Mouse (Mus musculus) stomach, embryonic 16.5 days (tissue): ENCODE measurements at regions not wholly inside any gene's neighbourhood (a gene's known extent, or its start where the extent isn't known, plus 50 kb on each side); places are given as distances from the start of the nearest gene placed in this dataset.

Experiments
- ATAC-seq: fragments of 200-750 bp; cut with Nextera tagmentation; 2 replicates; pipeline ENCODE4 v1.8.0; 2017; ENCODE audit warnings: moderate number of reproducible peaks, moderate TSS enrichment; ENCODE audit not compliant: insufficient read depth, low FRiP score
- H3K27ac ChIP-seq: fragments of 300-500 bp; sonication (generic); 2 replicates; pipeline ENCODE4 v1.5.1; 2014; ENCODE audit warnings: low read length
- H3K27me3 ChIP-seq: fragments of 300-500 bp; sonication (generic); 2 replicates; pipeline ENCODE4 v1.6.1; 2014; ENCODE audit warnings: low read length, control low read depth, mixed read lengths; ENCODE audit not compliant: control insufficient read depth, insufficient read depth
- H3K36me3 ChIP-seq: fragments of 300-500 bp; sonication (generic); 2 replicates; pipeline ENCODE4 v1.6.1; 2014; ENCODE audit warnings: low read length; ENCODE audit not compliant: control insufficient read depth, insufficient read depth
- H3K4me1 ChIP-seq: fragments of 300-500 bp; sonication (generic); 2 replicates; pipeline ENCODE4 v1.6.1; 2014; ENCODE audit warnings: low read length, control low read depth, mixed read lengths; ENCODE audit not compliant: control insufficient read depth, insufficient read depth
- H3K4me2 ChIP-seq: fragments of 300-500 bp; sonication (generic); 2 replicates; pipeline ENCODE4 v1.6.1; 2014; ENCODE audit warnings: low read depth, low read length, mixed read lengths
- H3K4me3 ChIP-seq: fragments of 300-500 bp; sonication (generic); replicated peaks from 2 replicates; pipeline ENCODE4 v1.5.1; 2014; ENCODE audit warnings: mild to moderate bottlenecking, low read length
- H3K9ac ChIP-seq: fragments of 300-500 bp; sonication (generic); 2 replicates; pipeline ENCODE4 v1.6.1; 2014; ENCODE audit warnings: low read length
- H3K9me3 ChIP-seq: fragments of 300-500 bp; sonication (generic); replicated peaks from 2 replicates; pipeline ENCODE4 v1.6.1; 2016; ENCODE audit warnings: low read length, control low read depth; ENCODE audit not compliant: control insufficient read depth
- WGBS: fragments of 180-500 bp; shearing (Covaris S2); extraction: QIAGEN DNeasy Blood & Tissue Kit; methylation state at CpG from one replicate; pipeline ENCODE4 v1.1.7; 2014; 5-methylcytosine and 5-hydroxymethylcytosine counted together

DNA sequence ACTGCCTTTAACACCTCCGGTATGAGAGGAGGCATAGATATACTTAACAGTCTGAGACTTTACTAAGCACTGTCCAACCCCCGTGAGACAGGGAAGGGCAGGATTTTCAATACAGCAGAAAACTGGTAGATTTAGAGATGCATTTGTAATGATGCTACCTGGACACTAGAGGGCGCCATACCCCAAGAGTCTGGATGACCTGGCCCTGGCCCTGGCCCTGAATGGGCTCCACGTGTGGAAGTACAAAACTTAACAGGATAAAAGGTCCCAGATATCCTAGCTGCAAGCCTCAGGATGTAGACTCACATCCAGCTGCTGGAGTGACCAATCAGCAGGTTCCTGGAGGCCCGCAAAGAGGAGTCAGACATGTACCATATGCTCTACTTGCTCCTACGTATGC, 393.3 kb downstream of the Sox9 start:
- no peak overlapping the region for H3K4me2 ChIP-seq
- H3K4me1 ChIP-seq: peaks cover 12% of the 10 kb centered on the region
- H3K4me3 ChIP-seq: no peak overlapping the region
- no peak overlapping the region for H3K9ac ChIP-seq
- ATAC-seq: no peak
- H3K9me3 ChIP-seq: no peaks in the 10 kb centered on the region
- no peak overlapping the region for H3K27ac ChIP-seq
- H3K36me3 ChIP-seq: no peaks in the 10 kb centered on the region
- 30% methylated on average over 6 of the region's 6 CpGs for WGBS
- H3K27me3 ChIP-seq: no peaks in the 10 kb centered on the region

DNA sequence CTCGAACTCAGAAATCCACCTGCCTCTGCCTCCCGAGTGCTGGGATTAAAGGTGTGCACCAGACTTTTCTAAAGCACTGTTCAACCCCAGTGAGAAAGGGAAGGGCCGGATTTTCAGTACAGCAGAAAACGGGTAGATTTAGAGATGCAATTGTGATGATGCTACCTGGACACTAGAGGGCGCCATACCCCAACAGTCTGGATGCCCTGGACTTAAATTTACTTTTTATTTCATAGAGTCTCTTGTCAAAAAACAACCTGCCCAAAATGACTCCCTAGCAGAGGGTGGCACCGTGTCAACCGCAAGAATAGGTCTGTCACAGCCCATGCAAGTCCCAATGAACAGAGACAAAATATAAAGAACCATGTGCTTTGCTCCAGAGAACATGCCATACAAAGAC, 394.2 kb downstream of the Sox9 start:
- no peaks in the 10 kb centered on the region for H3K9me3 ChIP-seq
- no peaks in the 10 kb centered on the region for H3K36me3 ChIP-seq
- no peak overlapping the region for H3K4me2 ChIP-seq
- no peak overlapping the region for H3K9ac ChIP-seq
- ATAC-seq: no peak
- 14% methylated on average over 7 of the region's 7 CpGs for WGBS
- H3K4me3 ChIP-seq: no peak overlapping the region
- H3K4me1 ChIP-seq: peaks cover 17% of the 10 kb centered on the region
- no peaks in the 10 kb centered on the region for H3K27me3 ChIP-seq
- H3K27ac ChIP-seq: no peak overlapping the region

DNA sequence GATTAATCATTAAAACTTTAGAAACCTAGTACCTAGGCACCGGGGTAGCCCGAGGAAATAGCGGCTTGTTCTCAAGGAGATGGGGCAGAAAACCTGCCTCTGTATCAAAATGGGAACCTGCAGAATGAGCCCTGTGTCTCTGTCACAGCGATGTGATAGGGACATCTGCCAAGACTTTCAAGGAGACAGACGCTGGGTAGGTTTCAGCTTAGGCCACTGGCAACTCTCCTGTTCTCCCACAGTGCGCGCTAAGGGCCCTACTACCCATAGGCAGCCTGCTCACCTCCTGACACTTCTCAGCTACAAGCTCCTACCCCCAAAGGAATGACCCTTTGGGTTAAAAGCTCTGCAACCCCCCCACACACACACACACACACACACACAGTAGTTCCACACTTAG, 396.4 kb downstream of the Sox9 start:
- Histone ChIP-seq H3K9ac (no peak overlapping the region), H3K36me3 (no peaks in the 10 kb centered on the region), H3K4me2 (no peak overlapping the region), H3K4me1 (peaks cover 17% of the 10 kb centered on the region), H3K4me3 (no peak overlapping the region), H3K27me3 (no peaks in the 10 kb centered on the region), H3K9me3 (no peaks in the 10 kb centered on the region), H3K27ac (no peak overlapping the region)
- 75% methylated on average over 7 of the region's 7 CpGs for WGBS
- ATAC-seq: no peak

DNA sequence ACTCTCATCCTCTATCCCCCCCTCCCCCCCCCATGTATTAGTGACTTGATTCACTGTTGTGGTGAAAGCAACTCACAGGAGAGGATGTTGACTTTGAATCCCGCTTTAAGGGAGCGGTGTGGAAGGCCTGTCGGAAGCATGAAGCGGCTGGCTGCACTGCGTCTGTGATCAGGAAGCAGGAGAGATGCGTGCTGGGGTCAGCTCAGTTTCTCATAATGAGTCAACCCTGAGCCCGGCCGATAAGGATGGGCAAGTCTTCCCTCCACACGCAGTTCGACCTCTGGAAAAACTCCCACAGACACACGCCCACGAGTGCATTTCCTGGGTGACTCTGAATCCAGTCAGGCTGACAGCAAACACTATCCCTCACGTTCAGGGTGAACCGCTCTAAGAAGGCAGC, 398.0 kb downstream of the Sox9 start:
- Histone ChIP-seq H3K27ac (no peak overlapping the region), H3K4me3 (no peak overlapping the region), H3K4me2 (no peak overlapping the region), H3K36me3 (no peaks in the 10 kb centered on the region), H3K4me1 (peaks cover 14% of the 10 kb centered on the region), H3K9ac (no peak overlapping the region), H3K27me3 (no peaks in the 10 kb centered on the region), H3K9me3 (no peaks in the 10 kb centered on the region)
- 37% methylated on average over 14 of the region's 14 CpGs for WGBS
- no peak for ATAC-seq

DNA sequence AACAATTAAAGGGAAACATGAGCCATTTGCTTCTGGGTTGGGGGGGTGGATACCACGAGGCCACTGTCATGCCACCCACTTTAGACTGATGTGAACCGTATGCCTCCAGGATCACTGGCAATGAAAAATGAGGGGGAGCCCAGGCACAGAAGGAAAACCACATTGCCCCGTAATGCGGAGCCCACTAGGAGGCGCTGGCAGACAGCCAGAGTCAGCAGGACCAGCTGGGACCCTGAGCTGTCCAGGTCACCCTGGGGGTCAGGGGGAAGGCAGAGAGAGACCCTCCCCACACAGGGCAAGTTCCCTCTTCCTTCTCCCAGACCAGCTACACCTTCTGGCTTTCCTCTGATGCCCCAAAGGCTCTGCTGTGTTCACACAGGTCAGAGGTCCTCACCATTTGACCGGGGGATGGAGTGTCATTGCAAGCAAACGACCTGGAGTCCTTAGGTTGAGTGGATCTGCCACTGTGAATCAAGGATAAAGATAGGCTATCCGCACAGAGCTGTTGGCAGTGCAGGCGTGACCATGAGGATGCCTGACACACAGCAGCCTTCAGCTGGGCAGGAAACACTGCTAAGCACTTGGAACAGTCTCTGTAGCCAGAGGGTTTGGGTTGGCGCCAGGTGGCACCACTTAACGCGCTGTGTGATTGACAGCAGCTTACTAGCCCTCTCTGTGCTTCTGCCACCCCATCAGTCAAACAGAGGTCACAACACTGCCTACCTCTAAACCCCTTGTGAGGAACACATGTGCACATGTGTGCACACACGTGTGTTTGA, 400.2 kb downstream of the Sox9 start:
- no peak overlapping the region for H3K4me3 ChIP-seq
- no peak overlapping the region for H3K27ac ChIP-seq
- no peaks in the 10 kb centered on the region for H3K9me3 ChIP-seq
- no peak for ATAC-seq
- H3K4me2 ChIP-seq: no peak overlapping the region
- no peak overlapping the region for H3K9ac ChIP-seq
- no peaks in the 10 kb centered on the region for H3K27me3 ChIP-seq
- peaks cover 11% of the 10 kb centered on the region for H3K4me1 ChIP-seq
- no peaks in the 10 kb centered on the region for H3K36me3 ChIP-seq
- WGBS: 68% methylated on average over 13 of the region's 13 CpGs

DNA sequence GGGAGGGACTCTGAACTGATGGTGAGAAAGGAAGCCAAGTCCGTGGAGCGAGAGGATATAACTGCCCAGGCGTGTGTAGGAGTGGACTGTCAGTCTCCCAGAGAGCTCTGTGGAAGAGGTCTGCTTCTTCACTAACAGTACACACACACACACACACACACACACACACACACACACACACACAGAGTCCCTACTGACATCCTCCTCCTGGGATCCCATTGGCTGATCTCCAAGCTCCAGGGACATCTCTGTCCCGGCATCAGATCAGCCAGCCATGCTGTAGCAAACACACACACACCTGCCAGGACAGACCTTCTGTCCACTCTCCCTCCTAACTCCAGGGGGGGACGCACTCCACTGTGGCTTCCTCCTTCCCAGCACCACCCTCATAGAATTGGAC, 401.5 kb downstream of the Sox9 start:
- 73% methylated on average over 5 of the region's 5 CpGs for WGBS
- H3K4me1 ChIP-seq: peaks cover 11% of the 10 kb centered on the region
- no peaks in the 10 kb centered on the region for H3K27me3 ChIP-seq
- no peaks in the 10 kb centered on the region for H3K9me3 ChIP-seq
- no peak for ATAC-seq
- no peak overlapping the region for H3K4me2 ChIP-seq
- H3K36me3 ChIP-seq: no peaks in the 10 kb centered on the region
- no peak overlapping the region for H3K9ac ChIP-seq
- H3K4me3 ChIP-seq: no peak overlapping the region
- H3K27ac ChIP-seq: no peak overlapping the region

DNA sequence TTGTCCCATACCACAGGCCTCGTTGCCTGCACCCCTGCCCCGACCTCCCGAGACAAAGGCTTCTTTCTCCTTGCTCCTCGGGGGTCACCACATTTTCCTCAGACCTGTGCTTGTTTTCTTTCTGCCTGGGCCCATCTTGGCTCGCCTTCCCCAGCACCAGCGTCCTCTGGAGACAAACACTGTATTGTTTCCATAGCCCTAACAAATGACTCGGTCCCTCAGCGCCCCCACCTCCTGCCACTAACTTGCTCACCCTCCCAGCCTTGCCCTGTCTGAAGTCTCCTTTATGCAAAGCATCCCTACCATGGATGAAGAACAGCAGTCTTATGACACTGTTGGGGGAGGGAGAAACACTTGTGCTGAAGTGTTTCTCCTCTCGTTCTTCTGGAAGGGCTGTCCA, 402.1 kb downstream of the Sox9 start:
- Histone ChIP-seq H3K36me3 (no peaks in the 10 kb centered on the region), H3K4me1 (peaks cover 11% of the 10 kb centered on the region), H3K27ac (no peak overlapping the region), H3K4me3 (no peak overlapping the region), H3K27me3 (no peaks in the 10 kb centered on the region), H3K9me3 (no peaks in the 10 kb centered on the region), H3K9ac (no peak overlapping the region), H3K4me2 (no peak overlapping the region)
- ATAC-seq: no peak
- WGBS: 36% methylated on average over 9 of the region's 9 CpGs

DNA sequence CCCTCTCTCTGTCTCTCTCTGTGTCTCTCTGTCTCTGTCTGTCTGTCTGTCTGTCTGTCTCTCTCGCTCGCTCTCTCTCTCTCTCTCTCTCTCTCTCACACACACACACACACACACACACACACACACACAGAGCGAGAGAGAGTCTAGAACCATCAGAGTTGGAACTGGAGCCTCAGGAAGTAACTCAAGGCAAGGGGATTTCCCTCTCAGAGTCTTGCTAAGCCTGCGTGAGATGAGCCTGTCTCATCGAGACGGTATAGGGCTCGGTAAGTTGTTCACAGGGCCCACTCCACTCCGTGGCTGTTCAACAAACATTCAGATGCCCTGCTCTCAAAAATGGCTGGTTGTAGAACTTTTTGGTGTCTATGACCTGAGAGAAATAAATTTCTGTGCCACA, 405.4 kb downstream of the Sox9 start:
- Histone ChIP-seq H3K27me3 (no peaks in the 10 kb centered on the region), H3K4me2 (no peak overlapping the region)

DNA sequence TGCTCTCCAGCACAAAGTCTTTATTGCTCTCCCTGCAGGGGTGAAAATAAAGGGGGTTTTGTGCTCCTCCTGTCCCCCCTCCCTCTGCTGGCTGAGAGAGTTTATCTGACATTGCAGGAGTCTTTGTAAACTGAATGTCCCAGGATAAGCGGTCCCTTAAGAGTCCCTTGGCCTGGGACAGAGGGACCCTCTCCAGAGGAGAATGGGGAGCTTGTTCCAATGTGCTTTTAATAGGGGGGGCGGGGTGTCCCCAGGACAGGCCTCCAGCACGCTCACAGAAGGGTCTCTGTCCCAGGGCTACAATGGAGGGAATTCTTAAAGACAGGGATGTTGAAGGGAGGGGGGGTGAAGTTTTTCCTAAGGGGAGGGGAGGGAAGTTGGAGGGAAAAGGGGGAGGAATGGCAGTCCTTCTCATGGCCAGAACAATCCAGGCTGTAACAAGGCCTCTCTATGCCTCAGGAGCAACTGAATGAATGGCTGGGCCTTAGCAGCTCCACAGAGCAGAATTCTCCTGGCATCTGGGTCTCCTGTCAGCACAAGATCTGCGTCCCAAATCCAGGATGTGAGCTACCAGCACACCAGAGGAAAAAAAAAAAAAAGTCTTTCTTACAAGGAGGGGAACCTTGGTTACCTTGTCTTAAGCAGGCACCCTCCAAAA, 406.4 kb downstream of the Sox9 start:
- WGBS: 53% methylated on average over 4 of the region's 4 CpGs
- H3K9ac ChIP-seq: no peak overlapping the region
- no peaks in the 10 kb centered on the region for H3K36me3 ChIP-seq
- H3K9me3 ChIP-seq: no peaks in the 10 kb centered on the region
- peak; percentile 70 for ATAC-seq
- no peaks in the 10 kb centered on the region for H3K27me3 ChIP-seq
- H3K4me1 ChIP-seq: peaks cover 15% of the 10 kb centered on the region
- no peak overlapping the region for H3K27ac ChIP-seq
- H3K4me3 ChIP-seq: no peak overlapping the region
- no peak overlapping the region for H3K4me2 ChIP-seq

More for the DNA sequence above, 405.4 kb downstream of the Sox9 start:
- H3K27ac ChIP-seq: no peak overlapping the region
- H3K9ac ChIP-seq: no peak overlapping the region
- H3K4me3 ChIP-seq: no peak overlapping the region
- no peaks in the 10 kb centered on the region for H3K36me3 ChIP-seq
- no peaks in the 10 kb centered on the region for H3K9me3 ChIP-seq
- WGBS: 73% methylated on average over 8 of the region's 8 CpGs
- ATAC-seq: no peak
- H3K4me1 ChIP-seq: 0 out of 2 replicates have a peak, but pooled peaks cover 8% of the 10 kb centered on the region
